Mouse (Mus musculus): ENCODE results near the gene Rsbn1.

GRCm38 (mm10) chr3:103893374-103893773 is 20.5 kb upstream of the Rsbn1 start:
- TF ChIP-seq CTCF (IDR thresholded peaks at IDR 0.05; ENCODE audit: borderline replicate concordance, insufficient read depth, low read length): no peak
- TF ChIP-seq POLR2A (IDR thresholded peaks at IDR 0.05; ENCODE audit: low read depth, low read length): no peak

All from embryonic fibroblast, embryonic 13.5 days (primary cell).